Mouse (Mus musculus) lung, postnatal 0 days (tissue): ENCODE results near the gene Nudt4.

Experiments used
- CTCF ChIP-seq: IDR thresholded peaks from 2 replicates; pipeline ENCODE4 v1.5.1; 2016; ENCODE audit warnings: antibody characterized with exemption, mild to moderate bottlenecking
- EP300 ChIP-seq: IDR thresholded peaks from 2 replicates; pipeline ENCODE4 v1.6.1; 2016; ENCODE audit warnings: antibody characterized with exemption, mild to moderate bottlenecking, control low read depth

DNA sequence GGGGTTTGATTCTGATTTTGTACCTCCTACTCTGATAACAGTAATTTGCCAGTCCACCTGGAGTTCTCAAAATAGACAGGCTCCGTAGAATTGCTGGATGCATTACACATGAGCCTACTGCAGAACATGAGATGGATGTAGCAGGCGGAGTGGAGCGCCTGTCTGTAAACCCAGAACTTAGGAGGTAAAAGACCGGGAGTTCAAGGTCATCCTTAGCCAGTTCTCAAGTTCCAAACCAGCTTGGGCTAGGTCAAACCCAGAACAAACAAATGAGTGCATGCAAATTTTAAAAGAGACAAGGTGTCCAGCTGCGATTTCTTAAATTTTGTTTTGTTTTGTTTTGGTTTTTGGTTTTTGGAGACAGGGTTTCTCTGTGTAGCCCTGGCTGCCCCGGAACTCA is 21.6 kb upstream of the Nudt4 start:
- no peak for TF ChIP-seq CTCF
- no peak for TF ChIP-seq EP300
